Comparison of ENCODE assay signal across 11 mouse cellular contexts in genomic region chr4:106613560-106613959, GRCm38 (mm10). TPM values are rescaled to one million over a fixed set of nuclear protein-coding genes. Genes with fewer than 3 reads are reported as not detected.
A peak's percentile ranks its signal among the peaks of the same experiment; 100 is the strongest.
DNase-seq lines count a peak whose midpoint lies in the region; ATAC-seq lines count a peak whose summit lies in the region.
"Had no signal": no experiment of that assay in that cellular context is flagged by ENCODE, and none has a peak within 500 bp of the region (broad histone marks: within the 10 kb centered on the region; RNA-seq: fewer than 3 reads in every experiment).

No protein-coding gene starts in this region.

- H3K9me3 ChIP-seq in heart, embryonic 13.5 days = no peaks in the 10 kb centered on the region
- H3K9me3 ChIP-seq: neural tube, embryonic 12.5 days had no signal

- peak; percentile 65 for ATAC-seq in heart, embryonic 13.5 days (ENCODE audit: extremely low read depth, insufficient number of reproducible peaks, low FRiP score, low TSS enrichment)
- ATAC-seq in erythroid progenitor cell, adult 5-6 weeks (replicated peaks; ENCODE audit: low FRiP score, poor library complexity, severe bottlenecking) = peak; percentile 87

- no peak for DNase-seq in heart, postnatal 25 days (ENCODE audit: low spot score)
- peak; percentile 70 for DNase-seq in MEL-GATA-1-ER (ENCODE audit: extremely low read depth, low read depth)
- peak; percentile 78 for DNase-seq in thymus, postnatal 0 days (ENCODE audit: low spot score)
- DNase-seq in left cerebral cortex, adult 11 months (ENCODE audit: low spot score) = no peak
- no peak for DNase-seq in frontal cortex, postnatal 14 days (ENCODE audit: low spot score in 2 of 2)
- DNase-seq in layer of hippocampus, adult 11-12 months (ENCODE audit: low spot score) = no peak

- intact Hi-C loops in heart, postnatal 25 days (cut with DNase I) = loop anchor here (5.0 kb wide), 1 partner anchor 549 kb away; no protein-coding TSS in a partner anchor

- peaks cover 42% of the 10 kb centered on the region for H3K27me3 ChIP-seq in heart, embryonic 13.5 days (replicated peaks)
- H3K27me3 ChIP-seq: neural tube, embryonic 12.5 days had no signal

- no peak overlapping the region for H3K9ac ChIP-seq in heart, embryonic 13.5 days
- H3K9ac ChIP-seq: neural tube, embryonic 12.5 days had no signal

- no peaks in the 10 kb centered on the region for H3K36me3 ChIP-seq in heart, embryonic 13.5 days
- H3K36me3 ChIP-seq: neural tube, embryonic 12.5 days had no signal

- peak overlapping the region; percentile 57 for H3K27ac ChIP-seq in heart, embryonic 13.5 days (replicated peaks)
- H3K27ac ChIP-seq: neural tube, embryonic 12.5 days had no signal

- WGBS in heart, embryonic 13.5 days = 63% methylated on average over 3 of the region's 3 CpGs

- peak overlapping the region; percentile 36 for H3K4me2 ChIP-seq in heart, embryonic 13.5 days
- H3K4me2 ChIP-seq: neural tube, embryonic 12.5 days had no signal

- peaks cover 5% of the 10 kb centered on the region for H3K4me1 ChIP-seq in heart, embryonic 13.5 days

- H3K4me3 ChIP-seq in heart, embryonic 13.5 days = no peak overlapping the region
- H3K4me3 ChIP-seq: neural tube, embryonic 12.5 days had no signal

RNA-seq across cellular contexts. Expression of gene Lexm, which starts 3.5 kb away (rescaled TPM):
- polyA plus RNA-seq in heart, embryonic 13.5 days (2015; fragmentation: Nextera tagmentation; extraction: Ambion mirVana) = 0.50 and 0.52 TPM in 2 replicates
- total RNA-seq in heart, postnatal 25 days (2021) = not detected
- total RNA-seq in erythroid progenitor cell, adult 5-6 weeks (2015; ENCODE audit: low replicate concordance) = not detected in 2 replicates
- not detected in 2 replicates for total RNA-seq in erythroid progenitor cell, adult 5-6 weeks (2017; ENCODE audit: low replicate concordance)
- 0.15 TPM in 1 of 2 replicates, not detected in the other for polyA plus RNA-seq in thymus, postnatal 0 days (2015; fragmentation: Nextera tagmentation; extraction: Ambion mirVana)
- total RNA-seq: heart, postnatal 4 days; layer of hippocampus, adult 18-20 months had no signal

RNA-seq across cellular contexts. Expression of gene Ttc22, which starts 8.7 kb away (rescaled TPM):
- 0.43 and 0.74 TPM in 2 replicates for polyA plus RNA-seq in heart, embryonic 13.5 days (2015; fragmentation: Nextera tagmentation; extraction: Ambion mirVana)
- under 1 TPM in 1 of 2 experiments, not detected in 1; 0.08 TPM for total RNA-seq in heart, postnatal 25 days (2021)
- total RNA-seq in erythroid progenitor cell, adult 5-6 weeks (2015; ENCODE audit: low replicate concordance) = not detected in 2 replicates
- total RNA-seq in erythroid progenitor cell, adult 5-6 weeks (2017; ENCODE audit: low replicate concordance) = not detected in 2 replicates
- 0.17 and 0.43 TPM in 2 replicates for polyA plus RNA-seq in thymus, postnatal 0 days (2015; fragmentation: Nextera tagmentation; extraction: Ambion mirVana)

RNA-seq across cellular contexts. Expression of gene Pars2, which starts 37.3 kb away (rescaled TPM):
- 10.4 and 13.0 TPM in 2 replicates for polyA plus RNA-seq in heart, embryonic 13.5 days (2015; fragmentation: Nextera tagmentation; extraction: Ambion mirVana)
- total RNA-seq in heart, postnatal 25 days (2021) = 1 to 10 TPM; 4.2 to 5.6 TPM
- 0.72 and 0.84 TPM in 2 replicates for total RNA-seq in erythroid progenitor cell, adult 5-6 weeks (2015; ENCODE audit: low replicate concordance)
- total RNA-seq in erythroid progenitor cell, adult 5-6 weeks (2017; ENCODE audit: low replicate concordance) = 0.77 and 1.7 TPM in 2 replicates
- 12.7 and 13.9 TPM in 2 replicates for polyA plus RNA-seq in thymus, postnatal 0 days (2015; fragmentation: Nextera tagmentation; extraction: Ambion mirVana)

RNA-seq across cellular contexts. Expression of gene Dhcr24, which starts 52.7 kb away (rescaled TPM):
- 3.5 and 3.8 TPM in 2 replicates for polyA plus RNA-seq in heart, embryonic 13.5 days (2015; fragmentation: Nextera tagmentation; extraction: Ambion mirVana)
- 1 to 10 TPM; 2.4 TPM for total RNA-seq in heart, postnatal 25 days (2021)
- 2.2 and 6.7 TPM in 2 replicates for total RNA-seq in erythroid progenitor cell, adult 5-6 weeks (2015; ENCODE audit: low replicate concordance)
- 1.9 and 3.1 TPM in 2 replicates for total RNA-seq in erythroid progenitor cell, adult 5-6 weeks (2017; ENCODE audit: low replicate concordance)
- 7.2 and 7.8 TPM in 2 replicates for polyA plus RNA-seq in thymus, postnatal 0 days (2015; fragmentation: Nextera tagmentation; extraction: Ambion mirVana)

Comparison
In these comparisons a context has a peak if more than half of its experiments do, and no peak if none do; other contexts are left out.
1. DNase-seq: peak in MEL-GATA-1-ER (single experiment) and thymus, postnatal 0 days (single experiment); none in heart, postnatal 25 days (single experiment), left cerebral cortex, adult 11 months (single experiment), frontal cortex, postnatal 14 days (0 of 2) and layer of hippocampus, adult 11-12 months (single experiment).